Mouse (Mus musculus): ENCODE results near the gene Dchs2. TPM values are rescaled to one million over a fixed set of nuclear protein-coding genes. Genes with fewer than 3 reads are reported as not detected.

The Dchs2 gene
- total and polyA plus RNA-seq, 2 experiments from 2014 or later, result 0.55 to 10.5 TPM

- Histone ChIP-seq H3K27ac (no peak overlapping the region), H3K27me3 (ENCODE audit: insufficient read depth, low read length) (no peaks in the 10 kb centered on the region), H3K9ac (replicated peaks; ENCODE audit: low read length) (no peak overlapping the region), H3K36me3 (ENCODE audit: insufficient read depth, low read length) (no peaks in the 10 kb centered on the region), H3K4me1 (ENCODE audit: insufficient read depth, low read length) (no peaks in the 10 kb centered on the region), H3K4me2 (ENCODE audit: low read depth, low read length) (no peak overlapping the region), H3K4me3 (ENCODE audit: low read length) (no peak overlapping the region), H3K9me3 (ENCODE audit: low read length) (no peaks in the 10 kb centered on the region)
- 88% methylated on average over 3 of the region's 3 CpGs for WGBS
- DNase-seq (ENCODE audit: low spot score) (no peak), ATAC-seq (no peak)
- TF ChIP-seq CTCF (IDR thresholded peaks at IDR 0.05; ENCODE audit: low read depth), result no peak
Observed at GRCm38 (mm10) chr3:83163676-83164075, 35.9 kb downstream of the Dchs2 start.

GRCm38 (mm10) chr3:83185527-83185926, 57.8 kb downstream of the Dchs2 start:
- Histone ChIP-seq H3K27ac (no peak overlapping the region), H3K9me3 (ENCODE audit: low read length) (no peaks in the 10 kb centered on the region), H3K9ac (replicated peaks; ENCODE audit: low read length) (no peak overlapping the region), H3K4me1 (ENCODE audit: insufficient read depth, low read length) (no peaks in the 10 kb centered on the region), H3K27me3 (ENCODE audit: insufficient read depth, low read length) (no peaks in the 10 kb centered on the region), H3K36me3 (ENCODE audit: insufficient read depth, low read length) (no peaks in the 10 kb centered on the region), H3K4me3 (ENCODE audit: low read length) (no peak overlapping the region), H3K4me2 (ENCODE audit: low read depth, low read length) (no peak overlapping the region)
- TF ChIP-seq CTCF (IDR thresholded peaks at IDR 0.05; ENCODE audit: low read depth), result no peak
- ATAC-seq, result no peak
- DNase-seq (ENCODE audit: low spot score), result no peak
- WGBS, result 94% methylated on average over 5 of the region's 5 CpGs

- Histone ChIP-seq H3K9me3 (ENCODE audit: low read length) (no peaks in the 10 kb centered on the region), H3K27me3 (ENCODE audit: insufficient read depth, low read length) (no peaks in the 10 kb centered on the region), H3K4me2 (ENCODE audit: low read depth, low read length) (no peak overlapping the region), H3K4me3 (ENCODE audit: low read length) (no peak overlapping the region), H3K4me1 (ENCODE audit: insufficient read depth, low read length) (no peaks in the 10 kb centered on the region), H3K9ac (replicated peaks; ENCODE audit: low read length) (no peak overlapping the region), H3K36me3 (ENCODE audit: insufficient read depth, low read length) (no peaks in the 10 kb centered on the region), H3K27ac (no peak overlapping the region)
- ATAC-seq, result no peak
- WGBS, result 90% methylated on average over 2 of the region's 2 CpGs
- TF ChIP-seq CTCF (IDR thresholded peaks at IDR 0.05; ENCODE audit: low read depth), result no peak
- no peak for DNase-seq (ENCODE audit: low spot score)
Observed at GRCm38 (mm10) chr3:83191271-83191670, 63.5 kb downstream of the Dchs2 start.

GRCm38 (mm10) chr3:83192401-83192800, 64.7 kb downstream of the Dchs2 start:
- Histone ChIP-seq H3K4me2 (ENCODE audit: low read depth, low read length) (no peak overlapping the region), H3K9me3 (ENCODE audit: low read length) (no peaks in the 10 kb centered on the region), H3K4me1 (ENCODE audit: insufficient read depth, low read length) (no peaks in the 10 kb centered on the region), H3K27ac (no peak overlapping the region), H3K4me3 (ENCODE audit: low read length) (no peak overlapping the region), H3K9ac (replicated peaks; ENCODE audit: low read length) (no peak overlapping the region), H3K27me3 (ENCODE audit: insufficient read depth, low read length) (no peaks in the 10 kb centered on the region), H3K36me3 (ENCODE audit: insufficient read depth, low read length) (no peaks in the 10 kb centered on the region)
- no peak for ATAC-seq
- 52% methylated on average over 1 of the region's 1 CpGs for WGBS
- TF ChIP-seq CTCF (IDR thresholded peaks at IDR 0.05; ENCODE audit: low read depth), result no peak
- no peak for DNase-seq (ENCODE audit: low spot score)

GRCm38 (mm10) chr3:83194911-83195310, 67.2 kb downstream of the Dchs2 start:
- H3K4me1 ChIP-seq (ENCODE audit: insufficient read depth, low read length), result no peaks in the 10 kb centered on the region
- no peaks in the 10 kb centered on the region for H3K9me3 ChIP-seq (ENCODE audit: low read length)
- ATAC-seq (no peak), DNase-seq (ENCODE audit: low spot score) (no peak)
- H3K4me2 ChIP-seq (ENCODE audit: low read depth, low read length), result no peak overlapping the region
- no peak overlapping the region for H3K4me3 ChIP-seq (ENCODE audit: low read length)
- H3K36me3 ChIP-seq (ENCODE audit: insufficient read depth, low read length), result no peaks in the 10 kb centered on the region
- TF ChIP-seq CTCF (IDR thresholded peaks at IDR 0.05; ENCODE audit: low read depth), result no peak
- WGBS, result 82% methylated on average over 5 of the region's 5 CpGs
- H3K27ac ChIP-seq, result no peak overlapping the region
- H3K27me3 ChIP-seq (ENCODE audit: insufficient read depth, low read length), result no peaks in the 10 kb centered on the region
- no peak overlapping the region for H3K9ac ChIP-seq (replicated peaks; ENCODE audit: low read length)

GRCm38 (mm10) chr3:83201286-83201980, 73.7 kb downstream of the Dchs2 start:
- H3K4me2 ChIP-seq (ENCODE audit: low read depth, low read length), result no peak overlapping the region
- H3K9ac ChIP-seq (replicated peaks; ENCODE audit: low read length), result no peak overlapping the region
- WGBS, result 62% methylated on average over 4 of the region's 4 CpGs
- H3K27ac ChIP-seq, result no peak overlapping the region
- ATAC-seq (no peak), DNase-seq (ENCODE audit: low spot score) (no peak)
- H3K4me1 ChIP-seq (ENCODE audit: insufficient read depth, low read length), result no peaks in the 10 kb centered on the region
- no peaks in the 10 kb centered on the region for H3K9me3 ChIP-seq (ENCODE audit: low read length)
- H3K27me3 ChIP-seq (ENCODE audit: insufficient read depth, low read length), result no peaks in the 10 kb centered on the region
- no peaks in the 10 kb centered on the region for H3K36me3 ChIP-seq (ENCODE audit: insufficient read depth, low read length)
- no peak for TF ChIP-seq CTCF (IDR thresholded peaks at IDR 0.05; ENCODE audit: low read depth)
- no peak overlapping the region for H3K4me3 ChIP-seq (ENCODE audit: low read length)

- no peaks in the 10 kb centered on the region for H3K36me3 ChIP-seq (ENCODE audit: insufficient read depth, low read length)
- TF ChIP-seq CTCF (IDR thresholded peaks at IDR 0.05; ENCODE audit: low read depth), result no peak
- no peaks in the 10 kb centered on the region for H3K27me3 ChIP-seq (ENCODE audit: insufficient read depth, low read length)
- peak; percentile 32 for DNase-seq (ENCODE audit: low spot score)
- no peak overlapping the region for H3K4me2 ChIP-seq (ENCODE audit: low read depth, low read length)
- no peaks in the 10 kb centered on the region for H3K9me3 ChIP-seq (ENCODE audit: low read length)
- no peak overlapping the region for H3K9ac ChIP-seq (replicated peaks; ENCODE audit: low read length)
- no peaks in the 10 kb centered on the region for H3K4me1 ChIP-seq (ENCODE audit: insufficient read depth, low read length)
- H3K27ac ChIP-seq, result no peak overlapping the region
- 55% methylated on average over 8 of the region's 8 CpGs for WGBS
- ATAC-seq, result peak; percentile 55; the same call in 1 of the 2 replicates
- no peak overlapping the region for H3K4me3 ChIP-seq (ENCODE audit: low read length)
Observed at GRCm38 (mm10) chr3:83205073-83205668, 77.4 kb downstream of the Dchs2 start.
